Mouse (Mus musculus) bone marrow macrophage, adult 2 months (primary cell): Measurements from ENCODE around the gene Cenps. TPM values are rescaled to one million over a fixed set of nuclear protein-coding genes. Genes with fewer than 3 reads are reported as not detected.

Experiments used
- H3K27ac ChIP-seq: 2 replicates; pipeline ENCODE4 v1.5.1; 2012; ENCODE audit warnings: low read depth, low read length; ENCODE audit not compliant: insufficient read depth
- H3K4me1 ChIP-seq: 2 replicates; pipeline ENCODE4 v1.6.1; 2012; ENCODE audit warnings: low read length; ENCODE audit not compliant: control insufficient read depth, insufficient read depth
- H3K4me3 ChIP-seq: 2 replicates; pipeline ENCODE4 v1.5.1; 2012; ENCODE audit warnings: mild to moderate bottlenecking, low read length, moderate library complexity; ENCODE audit not compliant: insufficient read depth
- CTCF ChIP-seq: IDR thresholded peaks from 2 replicates; pipeline ENCODE4 v1.5.1; 2012; ENCODE audit warnings: low read depth, mild to moderate bottlenecking, low read length, moderate library complexity
- POLR2A ChIP-seq: IDR thresholded peaks from 2 replicates; pipeline ENCODE4 v1.6.1; 2012; ENCODE audit warnings: mild to moderate bottlenecking, low read depth, low read length, borderline replicate concordance
- polyA plus RNA-seq: library from polyadenylated mRNA; stranded (reverse); fragments of >200 nt; gene quantifications from 2 replicates; pipeline ENCODE4 v1.2.4, GENCODE M21; 2012; ENCODE audit not compliant: missing spikeins, insufficient read depth, insufficient read length

Cenps gene
- polyA plus RNA-seq, result 7.2 and 7.3 TPM in 2 replicates

DNA sequence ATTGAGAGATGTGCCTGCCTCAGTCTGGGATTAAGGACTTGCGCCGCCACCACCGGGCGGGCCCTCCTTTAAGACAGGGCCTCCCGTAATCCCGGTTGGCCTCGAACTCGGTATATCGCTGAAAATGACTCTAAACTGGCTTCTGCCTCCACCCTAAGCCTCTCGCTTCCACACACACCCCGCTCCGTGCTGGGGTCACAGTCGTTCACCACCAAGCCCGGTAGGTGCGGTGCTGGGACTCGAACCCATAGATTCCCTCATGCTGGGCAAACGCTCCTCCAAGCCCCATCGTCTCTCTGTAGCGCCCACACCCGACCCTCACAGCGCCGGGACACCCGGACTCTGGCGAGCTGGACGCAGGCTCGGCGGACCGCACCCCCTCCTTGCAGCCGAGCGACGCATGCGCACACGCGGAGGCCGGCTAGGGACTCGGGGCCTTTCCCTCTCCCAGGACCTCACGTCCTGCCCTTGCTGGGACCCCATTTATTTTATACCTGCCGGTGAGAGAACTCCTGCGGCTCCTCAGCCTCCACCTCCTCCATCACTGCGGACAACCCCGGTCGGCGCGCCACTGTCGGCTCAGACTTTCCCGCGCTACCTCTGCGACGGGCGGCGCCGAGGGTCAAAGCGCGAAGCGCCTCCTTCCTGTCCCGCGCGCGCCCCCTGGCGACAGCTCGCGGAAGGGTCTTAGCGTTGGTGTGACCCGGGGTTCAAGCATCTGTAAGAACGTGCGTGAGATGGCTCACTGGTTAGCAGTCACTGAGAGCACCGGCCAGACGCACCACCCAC is at the start of gene Cenps:
TSS of gene Cenps (minus strand) at position 648 of the 789 bp plus-strand sequence.
- TF ChIP-seq CTCF (peak; percentile 72; the same call in 1 of the 2 replicates), POLR2A (no peak)
- Histone ChIP-seq H3K27ac (peak within 1 kb of the TSS; percentile 47), H3K4me3 (peak within 1 kb of the TSS; percentile 61), H3K4me1 (peaks cover 4% of the 10 kb centered on the region)

GRCm38 (mm10) chr4:149182755-149183154 is 45.3 kb upstream of the Cenps start:
- peaks cover 13% of the 10 kb centered on the region for H3K4me1 ChIP-seq
- no peak for TF ChIP-seq POLR2A
- TF ChIP-seq CTCF, result peak; percentile 51
- no peak overlapping the region for H3K27ac ChIP-seq
- no peak overlapping the region for H3K4me3 ChIP-seq

GRCm38 (mm10) chr4:149182192-149182591 is 44.8 kb upstream of the Cenps start:
- Histone ChIP-seq H3K4me1 (peaks cover 13% of the 10 kb centered on the region), H3K27ac (no peak overlapping the region), H3K4me3 (no peak overlapping the region)
- TF ChIP-seq POLR2A (no peak), CTCF (no peak)

DNA sequence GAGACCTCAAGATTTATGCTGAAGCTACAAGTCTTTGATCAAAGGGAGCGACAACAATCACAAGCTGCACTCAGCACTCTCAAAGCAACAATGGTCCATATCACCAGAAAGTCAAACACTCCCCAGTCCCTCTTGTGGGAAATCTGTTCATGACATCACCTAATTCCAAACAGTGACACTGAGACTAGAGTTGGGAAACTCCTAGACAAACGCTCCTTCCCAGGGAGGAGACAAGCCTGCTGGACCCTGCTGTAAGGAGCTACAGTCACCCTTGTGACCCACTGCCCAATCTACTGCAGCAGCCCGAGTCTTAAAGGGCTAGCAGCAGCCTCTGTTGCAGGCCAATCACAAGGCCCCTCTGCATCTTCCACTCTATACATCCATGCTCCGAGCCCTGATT is 42.1 kb upstream of the Cenps start:
- H3K27ac ChIP-seq, result no peak overlapping the region

GRCm38 (mm10) chr4:149179160-149179559 is 41.7 kb upstream of the Cenps start:
- no peak overlapping the region for H3K4me3 ChIP-seq
- peaks cover 16% of the 10 kb centered on the region for H3K4me1 ChIP-seq
- TF ChIP-seq CTCF, result no peak
- TF ChIP-seq POLR2A, result no peak
- H3K27ac ChIP-seq, result no peak overlapping the region

More for the DNA sequence above, 42.1 kb upstream of the Cenps start:
- peaks cover 15% of the 10 kb centered on the region for H3K4me1 ChIP-seq
- no peak for TF ChIP-seq POLR2A
- no peak for TF ChIP-seq CTCF
- H3K4me3 ChIP-seq, result no peak overlapping the region

DNA sequence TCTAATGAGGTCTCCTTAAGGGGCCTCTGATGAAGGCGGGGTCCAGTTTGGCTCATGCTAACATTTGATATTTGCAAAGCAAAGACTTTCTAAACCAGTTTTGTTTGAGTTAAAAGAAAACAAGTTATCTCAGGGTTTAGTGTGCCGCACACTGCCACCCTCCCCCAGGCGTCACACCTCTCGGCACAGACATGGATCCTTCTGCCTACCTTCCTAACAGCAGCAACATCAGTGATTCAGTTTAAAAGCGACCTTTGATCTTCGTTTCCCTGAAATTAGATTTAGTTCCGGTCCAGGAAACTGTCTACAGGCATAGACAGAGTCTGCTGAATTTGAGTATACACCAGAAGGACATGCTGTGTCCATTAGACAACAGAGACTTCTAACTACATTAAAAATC is 40.9 kb upstream of the Cenps start:
- TF ChIP-seq POLR2A (no peak), CTCF (no peak)
- Histone ChIP-seq H3K27ac (no peak overlapping the region), H3K4me3 (no peak overlapping the region), H3K4me1 (peaks cover 23% of the 10 kb centered on the region)

GRCm38 (mm10) chr4:149177046-149177445 is 39.6 kb upstream of the Cenps start:
- Histone ChIP-seq H3K27ac (no peak overlapping the region), H3K4me3 (no peak overlapping the region), H3K4me1 (peaks cover 36% of the 10 kb centered on the region)
- TF ChIP-seq CTCF, result no peak
- no peak for TF ChIP-seq POLR2A

GRCm38 (mm10) chr4:149176645-149177044 is 39.2 kb upstream of the Cenps start:
- Histone ChIP-seq H3K27ac (no peak overlapping the region), H3K4me1 (peaks cover 40% of the 10 kb centered on the region), H3K4me3 (no peak overlapping the region)
- TF ChIP-seq POLR2A (no peak), CTCF (no peak)

GRCm38 (mm10) chr4:149173661-149174060 is 36.2 kb upstream of the Cenps start:
- peak overlapping the region; percentile 95 for H3K27ac ChIP-seq
- H3K4me1 ChIP-seq, result peaks cover 42% of the 10 kb centered on the region
- TF ChIP-seq POLR2A, result no peak
- no peak for TF ChIP-seq CTCF
- H3K4me3 ChIP-seq, result peak overlapping the region; percentile 16

DNA sequence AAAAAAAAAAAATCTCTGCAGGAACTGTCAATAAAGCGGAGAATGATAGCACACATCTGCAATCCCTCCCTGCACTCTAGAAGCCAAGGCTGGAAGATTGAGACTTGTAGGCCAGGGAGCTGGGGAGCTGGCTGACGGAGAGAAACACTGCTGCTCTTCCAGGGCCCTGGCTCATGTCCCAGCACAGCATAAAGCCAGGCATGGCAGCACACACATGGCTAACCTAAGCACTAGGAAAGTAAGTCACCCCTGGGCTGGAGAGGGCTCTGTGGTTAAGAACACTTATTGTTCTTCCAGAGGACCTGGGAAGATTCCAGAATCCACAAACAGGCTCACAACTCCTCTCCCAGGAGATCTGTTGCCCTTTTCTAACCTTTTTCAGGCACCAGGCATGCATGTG is 35.2 kb upstream of the Cenps start:
- no peak overlapping the region for H3K4me3 ChIP-seq
- H3K4me1 ChIP-seq, result peaks cover 50% of the 10 kb centered on the region
- TF ChIP-seq CTCF (no peak), POLR2A (no peak)
- H3K27ac ChIP-seq, result peak overlapping the region; percentile 95
